Mouse (Mus musculus): ENCODE results near the gene Slc16a6. TPM values are rescaled to one million over a fixed set of nuclear protein-coding genes. Genes with fewer than 3 reads are reported as not detected.

Slc16a6 gene
- polyA plus RNA-seq (2012; fragmentation: generic; extraction: Trizol): 4.3 TPM

DNA sequence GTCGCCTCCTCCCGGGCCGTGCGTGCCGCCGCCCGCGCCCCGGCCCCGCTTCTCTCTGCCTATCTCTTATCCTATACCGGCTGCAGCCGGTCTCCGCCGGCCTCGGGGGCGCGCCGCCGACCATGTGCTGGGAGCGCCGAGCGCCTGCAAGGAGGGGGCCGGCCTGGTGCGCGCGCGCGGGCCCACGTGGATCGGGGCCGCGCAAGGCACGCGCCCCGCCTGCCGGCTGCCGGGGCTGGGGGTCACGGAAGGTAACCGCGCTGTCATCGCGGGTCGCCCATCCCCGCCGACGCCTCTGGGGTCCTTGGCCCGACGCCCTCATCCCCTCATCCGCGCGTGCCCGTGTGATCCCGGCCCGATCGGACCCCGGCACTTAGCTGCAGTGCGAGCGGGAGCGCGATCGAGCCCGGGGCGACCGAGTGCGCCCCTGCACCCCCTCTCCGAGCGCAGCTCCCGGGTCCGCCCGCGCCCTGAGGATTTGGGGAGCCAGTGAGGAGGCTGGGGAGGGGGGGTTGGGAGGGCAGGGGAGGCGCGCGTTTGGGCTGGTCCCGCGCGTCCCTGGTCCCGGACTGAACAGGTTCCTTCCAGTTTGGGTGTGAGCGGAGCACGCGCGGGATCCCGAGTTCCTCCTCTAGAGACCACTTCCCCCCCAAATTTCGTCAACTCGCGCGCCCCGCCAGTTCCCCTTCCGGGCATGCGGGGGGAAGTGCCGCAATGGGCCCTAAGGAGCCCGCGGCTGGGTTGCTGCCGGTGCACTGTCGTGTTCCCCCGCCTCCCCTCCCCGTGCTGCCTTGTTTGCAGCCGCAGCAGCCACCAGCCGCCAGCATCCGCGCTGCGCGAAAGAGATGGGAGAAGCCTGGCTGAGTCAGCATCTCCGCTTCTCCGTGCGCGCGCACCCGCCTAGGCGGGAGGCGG, at the start of gene Slc16a6, which contains the start of gene Arsg:
Gene Slc16a6, minus strand, starts transcription at position 428 of the 915 bp plus-strand sequence.
Gene Arsg, plus strand, starts transcription at position 204 of the 915 bp plus-strand sequence.
- Histone ChIP-seq H3K27me3 (ENCODE audit: control insufficient read depth, insufficient read depth, insufficient read length) (no peaks in the 10 kb centered on the region), H3K79me2 (ENCODE audit: control insufficient read depth, insufficient read depth) (no peaks in the 10 kb centered on the region)

DNA sequence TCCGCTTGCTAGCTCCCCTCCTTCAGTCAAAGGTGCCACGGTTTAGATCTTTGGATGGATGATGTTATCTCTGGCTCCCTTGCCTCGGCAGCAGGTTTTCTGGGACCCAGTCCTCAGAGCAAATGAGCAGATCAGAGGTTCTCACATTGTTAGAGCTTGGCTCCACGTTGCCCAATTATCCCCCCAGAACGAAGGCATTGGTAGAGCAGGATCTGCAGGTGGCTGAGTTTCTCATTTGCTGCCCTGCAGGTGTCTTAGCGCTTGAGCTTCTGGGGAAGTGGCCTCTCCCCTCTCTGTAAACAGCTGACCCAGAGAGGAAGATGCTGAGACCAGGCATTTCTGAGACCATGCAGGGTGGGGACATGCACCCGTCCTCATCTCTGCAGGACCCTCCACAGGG, 47.6 kb upstream of the Slc16a6 start:
- TF ChIP-seq MYOD1 (IDR thresholded peaks at IDR 0.05; ENCODE audit: control insufficient read depth in 1 of 3, insufficient read length in 2 of 3, low read depth in 2 of 3) (no peak), E2F4 (IDR thresholded peaks at IDR 0.05; ENCODE audit: insufficient read depth) (no peak), POLR2A (IDR thresholded peaks at IDR 0.05; ENCODE audit: insufficient read length, low read depth) (no peak), TCF3 (IDR thresholded peaks at IDR 0.05; ENCODE audit: insufficient read length, low read depth) (no peak), USF1 (IDR thresholded peaks at IDR 0.05; ENCODE audit: low read depth) (no peak), REST (IDR thresholded peaks at IDR 0.05; ENCODE audit: insufficient read depth, insufficient read length) (no peak), SRF (IDR thresholded peaks at IDR 0.05; ENCODE audit: control insufficient read depth, insufficient read length, low read depth) (no peak), TCF12 (IDR thresholded peaks at IDR 0.05; ENCODE audit: insufficient read depth, poor library complexity, severe bottlenecking) (no peak), POLR2AphosphoS2 (IDR thresholded peaks at IDR 0.05; ENCODE audit: insufficient read length, low read depth) (no peak), MYOG (IDR thresholded peaks at IDR 0.05; ENCODE audit: control insufficient read depth in 1 of 3, insufficient read depth in 1 of 3, insufficient read length in 2 of 3, low read depth in 2 of 3) (no peak), CEBPB (IDR thresholded peaks at IDR 0.05; ENCODE audit: insufficient read depth, poor library complexity, severe bottlenecking) (no peak), MAX (IDR thresholded peaks at IDR 0.05; ENCODE audit: low read depth) (no peak)
- Histone ChIP-seq H3K27me3 (ENCODE audit: control insufficient read depth, insufficient read depth, insufficient read length) (no peaks in the 10 kb centered on the region), H3K79me2 (ENCODE audit: control insufficient read depth, insufficient read depth) (no peaks in the 10 kb centered on the region), H3K36me3 (ENCODE audit: control insufficient read depth, insufficient read depth) (no peaks in the 10 kb centered on the region), H3K4me2 (ENCODE audit: low read depth) (no peak overlapping the region), H3K4me3 (no peak overlapping the region), H3ac (ENCODE audit: control insufficient read depth, insufficient read length) (no peak overlapping the region)

More for the DNA sequence above, at the start of gene Slc16a6, which contains the start of gene Arsg:
- peak within 1 kb of the TSS; percentile 85 for H3K4me2 ChIP-seq (ENCODE audit: low read depth)
- peak within 1 kb of the TSS; percentile 50 for H3ac ChIP-seq (ENCODE audit: control insufficient read depth, insufficient read length)
- peak; percentile 67 for TF ChIP-seq POLR2A (IDR thresholded peaks at IDR 0.05; ENCODE audit: insufficient read length, low read depth)
- peak in 1 of 3 experiments; percentile 33 for TF ChIP-seq MYOD1 (IDR thresholded peaks at IDR 0.05; ENCODE audit: control insufficient read depth in 1 of 3, insufficient read length in 2 of 3, low read depth in 2 of 3)
- no peak for TF ChIP-seq USF1 (IDR thresholded peaks at IDR 0.05; ENCODE audit: low read depth)
- no peaks in the 10 kb centered on the region for H3K36me3 ChIP-seq (ENCODE audit: control insufficient read depth, insufficient read depth)
- peak within 1 kb of the TSS; percentile 39 for H3K4me3 ChIP-seq

DNA sequence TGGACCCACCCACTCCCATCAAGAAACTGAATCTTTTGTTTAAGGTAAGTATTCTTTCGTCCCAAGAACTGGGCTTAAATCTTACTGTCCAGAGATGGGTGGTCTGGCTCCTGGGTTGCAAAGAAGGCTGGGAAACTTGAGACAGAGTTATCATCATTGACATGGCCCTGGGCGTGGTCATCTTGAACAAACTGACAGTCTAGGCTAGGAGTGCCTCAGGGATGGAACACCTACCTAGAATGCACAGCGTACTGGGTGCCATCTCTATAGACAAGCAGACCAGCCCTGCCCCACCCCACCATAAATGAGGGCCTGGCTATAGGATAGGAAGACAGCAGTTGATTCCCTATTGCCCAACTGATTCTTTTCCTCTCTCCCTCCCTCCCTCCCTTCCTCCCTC, 44.4 kb upstream of the Slc16a6 start:
- no peak overlapping the region for H3K4me2 ChIP-seq (ENCODE audit: low read depth)
- H3K79me2 ChIP-seq (ENCODE audit: control insufficient read depth, insufficient read depth): no peaks in the 10 kb centered on the region
- no peaks in the 10 kb centered on the region for H3K36me3 ChIP-seq (ENCODE audit: control insufficient read depth, insufficient read depth)
- no peak overlapping the region for H3ac ChIP-seq (ENCODE audit: control insufficient read depth, insufficient read length)
- no peaks in the 10 kb centered on the region for H3K27me3 ChIP-seq (ENCODE audit: control insufficient read depth, insufficient read depth, insufficient read length)
- no peak overlapping the region for H3K4me3 ChIP-seq
- TF ChIP-seq CEBPB (IDR thresholded peaks at IDR 0.05; ENCODE audit: insufficient read depth, poor library complexity, severe bottlenecking) (no peak), TCF12 (IDR thresholded peaks at IDR 0.05; ENCODE audit: insufficient read depth, poor library complexity, severe bottlenecking) (no peak), SRF (IDR thresholded peaks at IDR 0.05; ENCODE audit: control insufficient read depth, insufficient read length, low read depth) (no peak), E2F4 (IDR thresholded peaks at IDR 0.05; ENCODE audit: insufficient read depth) (no peak), POLR2A (IDR thresholded peaks at IDR 0.05; ENCODE audit: insufficient read length, low read depth) (no peak)

DNA sequence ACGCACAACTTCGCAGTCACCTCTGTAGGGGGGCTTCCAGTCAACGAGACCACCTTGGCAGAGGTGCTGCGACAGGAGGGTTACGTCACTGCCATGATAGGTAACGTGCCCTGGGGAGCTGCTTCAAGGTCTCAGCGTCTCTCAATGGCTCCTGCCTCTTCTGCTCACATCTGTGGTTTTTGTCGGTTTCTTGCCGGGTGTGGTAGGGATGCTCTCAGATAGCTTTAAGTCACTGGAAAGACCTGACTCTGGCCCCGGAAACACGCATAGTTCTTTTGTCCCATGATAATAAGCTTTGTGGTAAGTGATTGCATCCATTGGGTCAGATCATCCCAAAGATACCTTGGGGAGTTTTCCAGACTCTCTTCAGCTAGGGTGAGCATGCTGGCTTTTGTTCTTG, 43.9 kb upstream of the Slc16a6 start:
- TF ChIP-seq MYOG (IDR thresholded peaks at IDR 0.05; ENCODE audit: control insufficient read depth in 1 of 3, insufficient read depth in 1 of 3, insufficient read length in 2 of 3, low read depth in 2 of 3) (no peak), TCF12 (IDR thresholded peaks at IDR 0.05; ENCODE audit: insufficient read depth, poor library complexity, severe bottlenecking) (no peak), USF1 (IDR thresholded peaks at IDR 0.05; ENCODE audit: low read depth) (no peak), REST (IDR thresholded peaks at IDR 0.05; ENCODE audit: insufficient read depth, insufficient read length) (no peak), POLR2A (IDR thresholded peaks at IDR 0.05; ENCODE audit: insufficient read length, low read depth) (no peak), SRF (IDR thresholded peaks at IDR 0.05; ENCODE audit: control insufficient read depth, insufficient read length, low read depth) (no peak), E2F4 (IDR thresholded peaks at IDR 0.05; ENCODE audit: insufficient read depth) (no peak), CEBPB (IDR thresholded peaks at IDR 0.05; ENCODE audit: insufficient read depth, poor library complexity, severe bottlenecking) (no peak)
- Histone ChIP-seq H3K36me3 (ENCODE audit: control insufficient read depth, insufficient read depth) (no peaks in the 10 kb centered on the region), H3K4me2 (ENCODE audit: low read depth) (no peak overlapping the region), H3K79me2 (ENCODE audit: control insufficient read depth, insufficient read depth) (no peaks in the 10 kb centered on the region), H3ac (ENCODE audit: control insufficient read depth, insufficient read length) (no peak overlapping the region), H3K27me3 (ENCODE audit: control insufficient read depth, insufficient read depth, insufficient read length) (no peaks in the 10 kb centered on the region), H3K4me3 (no peak overlapping the region)

DNA sequence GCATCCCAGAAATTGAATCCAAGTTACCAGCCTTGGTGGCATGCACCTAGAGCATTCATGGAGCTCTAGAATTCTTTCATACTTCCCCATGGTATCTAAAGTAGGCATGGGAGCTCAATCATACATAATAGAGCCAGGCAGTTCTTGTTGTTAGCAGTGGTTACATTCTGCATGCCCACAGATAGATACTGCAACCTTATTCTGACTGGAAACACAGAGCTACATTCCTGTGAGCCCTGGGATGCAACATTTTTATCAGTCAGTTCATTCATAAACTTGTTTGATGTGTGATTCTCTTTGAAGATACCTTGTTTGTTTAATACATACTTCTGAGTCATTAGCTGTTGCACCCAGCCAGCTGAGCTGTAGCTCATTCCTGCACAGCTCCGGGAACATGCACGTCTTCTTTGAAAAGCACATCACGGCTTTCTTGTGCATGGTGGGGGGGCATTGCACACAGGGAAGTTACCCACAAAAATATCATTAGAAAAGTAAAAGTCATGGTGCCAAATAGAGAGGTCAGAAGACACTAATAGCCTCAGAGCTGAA, 40.7 kb upstream of the Slc16a6 start:
- Histone ChIP-seq H3K4me2 (ENCODE audit: low read depth) (no peak overlapping the region), H3K79me2 (ENCODE audit: control insufficient read depth, insufficient read depth) (no peaks in the 10 kb centered on the region), H3K27me3 (ENCODE audit: control insufficient read depth, insufficient read depth, insufficient read length) (no peaks in the 10 kb centered on the region), H3K36me3 (ENCODE audit: control insufficient read depth, insufficient read depth) (no peaks in the 10 kb centered on the region), H3K4me3 (no peak overlapping the region), H3ac (ENCODE audit: control insufficient read depth, insufficient read length) (no peak overlapping the region)
- TF ChIP-seq MYOD1 (IDR thresholded peaks at IDR 0.05; ENCODE audit: control insufficient read depth in 1 of 3, insufficient read length in 2 of 3, low read depth in 2 of 3) (no peak), TCF12 (IDR thresholded peaks at IDR 0.05; ENCODE audit: insufficient read depth, poor library complexity, severe bottlenecking) (no peak), SRF (IDR thresholded peaks at IDR 0.05; ENCODE audit: control insufficient read depth, insufficient read length, low read depth) (no peak), POLR2AphosphoS2 (IDR thresholded peaks at IDR 0.05; ENCODE audit: insufficient read length, low read depth) (no peak), POLR2A (IDR thresholded peaks at IDR 0.05; ENCODE audit: insufficient read length, low read depth) (no peak), REST (IDR thresholded peaks at IDR 0.05; ENCODE audit: insufficient read depth, insufficient read length) (no peak)

Data from myocyte (in vitro differentiated cells).